Mouse (Mus musculus) forebrain, embryonic 16.5 days (tissue): ENCODE measurements around the gene Fam193a. TPM values are rescaled to one million over a fixed set of nuclear protein-coding genes. Genes with fewer than 3 reads are reported as not detected.

ENCODE experiments used
- ATAC-seq: fragments of 200-750 bp; cut with Nextera tagmentation; 2 replicates; pipeline ENCODE4 v1.8.0; 2017; ENCODE audit warnings: mild to moderate bottlenecking, moderate library complexity
- H3K27ac ChIP-seq: fragments of 300-500 bp; sonication (generic); 2 replicates; pipeline ENCODE4 v1.5.1; 2014; ENCODE audit warnings: low read length, control low read depth
- H3K27me3 ChIP-seq: fragments of 300-500 bp; sonication (generic); replicated peaks from 2 replicates; pipeline ENCODE4 v1.6.1; 2014; ENCODE audit warnings: low read length; ENCODE audit not compliant: control insufficient read depth, insufficient read depth
- H3K36me3 ChIP-seq: fragments of 300-500 bp; sonication (generic); 2 replicates; pipeline ENCODE4 v1.6.1; 2014; ENCODE audit not compliant: control insufficient read depth, insufficient read depth
- H3K4me1 ChIP-seq: fragments of 300-500 bp; sonication (generic); replicated peaks from 2 replicates; pipeline ENCODE4 v1.6.1; 2014; ENCODE audit warnings: low read length; ENCODE audit not compliant: control insufficient read depth, insufficient read depth
- H3K4me2 ChIP-seq: fragments of 300-500 bp; sonication (generic); 2 replicates; pipeline ENCODE4 v1.6.1; 2014; ENCODE audit warnings: mild to moderate bottlenecking, low read length, control low read depth
- H3K4me3 ChIP-seq: fragments of 300-500 bp; sonication (generic); replicated peaks from 2 replicates; pipeline ENCODE4 v1.5.1; 2014; ENCODE audit warnings: mild to moderate bottlenecking, low read length, control low read depth
- H3K9ac ChIP-seq: fragments of 300-500 bp; sonication (generic); replicated peaks from 2 replicates; pipeline ENCODE4 v1.6.1; 2014; ENCODE audit warnings: low read depth, low read length, control low read depth
- H3K9me3 ChIP-seq: fragments of 300-500 bp; sonication (generic); 2 replicates; pipeline ENCODE4 v1.6.1; 2016; ENCODE audit warnings: low read length; ENCODE audit not compliant: control insufficient read depth
- WGBS: fragments of 180-500 bp; shearing (Covaris S2); extraction: QIAGEN DNeasy Blood & Tissue Kit; methylation state at CpG from one replicate; pipeline ENCODE4 v1.1.7; 2014; 5-methylcytosine and 5-hydroxymethylcytosine counted together
- polyA plus RNA-seq: library from polyadenylated mRNA; unstranded; fragments of >200 nt; fragmentation: Nextera tagmentation; extraction: Ambion mirVana; gene quantifications from 2 replicates; pipeline ENCODE4 v1.2.1, GENCODE M21; 2015

The Fam193a gene
- polyA plus RNA-seq, 1 experiment from 2014 or later: 17.1 TPM

DNA sequence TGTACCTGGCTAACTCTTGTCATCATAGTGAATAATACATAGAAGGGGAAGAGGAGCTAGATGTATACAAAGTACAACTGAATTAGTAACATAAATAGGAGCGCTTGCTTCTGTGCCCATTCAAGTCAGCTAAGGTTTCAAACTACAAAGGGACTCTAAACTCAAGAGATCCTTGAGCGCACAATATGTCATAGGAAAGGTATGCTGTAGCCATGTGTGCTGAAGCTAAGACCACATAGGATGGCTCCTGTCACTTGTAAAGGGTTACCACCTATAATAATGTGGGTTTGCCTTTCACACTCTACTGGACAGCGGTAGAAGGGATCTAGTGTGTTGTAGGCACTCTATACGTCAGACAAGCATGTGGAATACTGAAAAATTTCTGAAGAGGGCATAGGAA is 68.3 kb downstream of the Fam193a start:
- Histone ChIP-seq H3K4me2 (no peak overlapping the region), H3K9ac (no peak overlapping the region), H3K4me1 (no peaks in the 10 kb centered on the region), H3K36me3 (peaks cover 45% of the 10 kb centered on the region), H3K4me3 (no peak overlapping the region), H3K9me3 (no peaks in the 10 kb centered on the region), H3K27ac (no peak overlapping the region), H3K27me3 (no peaks in the 10 kb centered on the region)
- 92% methylated on average over 4 of the region's 4 CpGs for WGBS
- no peak for ATAC-seq

GRCm38 (mm10) chr5:34438659-34439058 is 68.9 kb downstream of the Fam193a start:
- Histone ChIP-seq H3K9me3 (no peaks in the 10 kb centered on the region), H3K4me1 (no peaks in the 10 kb centered on the region), H3K4me3 (no peak overlapping the region), H3K4me2 (no peak overlapping the region), H3K27ac (no peak overlapping the region), H3K27me3 (no peaks in the 10 kb centered on the region), H3K36me3 (peaks cover 47% of the 10 kb centered on the region), H3K9ac (no peak overlapping the region)
- 91% methylated on average over 1 of the region's 1 CpGs for WGBS
- ATAC-seq: no peak

- no peaks in the 10 kb centered on the region for H3K27me3 ChIP-seq
- no peaks in the 10 kb centered on the region for H3K4me1 ChIP-seq
- H3K4me2 ChIP-seq: no peak overlapping the region
- H3K36me3 ChIP-seq: peaks cover 44% of the 10 kb centered on the region
- H3K9ac ChIP-seq: no peak overlapping the region
- H3K4me3 ChIP-seq: no peak overlapping the region
- H3K27ac ChIP-seq: no peak overlapping the region
- WGBS: 95% methylated on average over 2 of the region's 2 CpGs
- ATAC-seq: no peak
- no peaks in the 10 kb centered on the region for H3K9me3 ChIP-seq
Measured at GRCm38 (mm10) chr5:34439768-34440167, 70.0 kb downstream of the Fam193a start.

- no peak overlapping the region for H3K9ac ChIP-seq
- H3K27ac ChIP-seq: no peak overlapping the region
- H3K27me3 ChIP-seq: no peaks in the 10 kb centered on the region
- no peak overlapping the region for H3K4me2 ChIP-seq
- H3K9me3 ChIP-seq: no peaks in the 10 kb centered on the region
- peaks cover 42% of the 10 kb centered on the region for H3K36me3 ChIP-seq
- no peak for ATAC-seq
- H3K4me1 ChIP-seq: no peaks in the 10 kb centered on the region
- 96% methylated on average over 2 of the region's 2 CpGs for WGBS
- H3K4me3 ChIP-seq: no peak overlapping the region
Measured at GRCm38 (mm10) chr5:34441797-34442196, 72.1 kb downstream of the Fam193a start.

- Histone ChIP-seq H3K27me3 (no peaks in the 10 kb centered on the region), H3K27ac (no peak overlapping the region), H3K4me1 (no peaks in the 10 kb centered on the region), H3K9ac (no peak overlapping the region), H3K4me3 (no peak overlapping the region), H3K36me3 (peaks cover 28% of the 10 kb centered on the region), H3K4me2 (no peak overlapping the region), H3K9me3 (no peaks in the 10 kb centered on the region)
- WGBS: 88% methylated on average over 9 of the region's 9 CpGs
- no peak for ATAC-seq
Measured at GRCm38 (mm10) chr5:34446207-34446606, 76.5 kb downstream of the Fam193a start.

DNA sequence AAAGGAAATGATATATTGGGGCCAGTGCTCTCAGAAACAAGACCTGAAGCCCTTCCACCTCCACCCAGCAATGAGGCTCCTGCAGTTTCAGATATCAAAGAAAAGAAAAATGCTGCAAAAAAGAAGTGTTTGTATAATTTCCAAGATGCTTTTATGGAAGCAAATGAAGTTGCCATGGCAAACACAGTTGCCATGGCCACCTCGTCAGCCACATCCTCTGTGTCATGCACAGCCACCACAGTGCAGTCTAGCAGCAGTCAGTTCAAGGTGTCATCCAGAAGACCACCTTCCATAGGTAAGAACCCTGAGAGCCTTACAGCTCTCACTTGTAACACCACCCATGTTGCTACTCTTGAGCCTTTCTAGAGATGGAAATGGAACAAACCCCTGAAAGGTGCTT is 89.3 kb downstream of the Fam193a start:
- ATAC-seq: no peak

GRCm38 (mm10) chr5:34461294-34461693 is 91.6 kb downstream of the Fam193a start:
- no peaks in the 10 kb centered on the region for H3K4me1 ChIP-seq
- H3K4me3 ChIP-seq: no peak overlapping the region
- H3K27me3 ChIP-seq: no peaks in the 10 kb centered on the region
- no peak overlapping the region for H3K9ac ChIP-seq
- WGBS: 96% methylated on average over 4 of the region's 4 CpGs
- ATAC-seq: no peak
- H3K27ac ChIP-seq: no peak overlapping the region
- H3K9me3 ChIP-seq: no peaks in the 10 kb centered on the region
- H3K4me2 ChIP-seq: no peak overlapping the region
- H3K36me3 ChIP-seq: peaks cover 64% of the 10 kb centered on the region

More for the DNA sequence above, 89.3 kb downstream of the Fam193a start:
- Histone ChIP-seq H3K4me1 (no peaks in the 10 kb centered on the region), H3K27me3 (no peaks in the 10 kb centered on the region), H3K36me3 (peaks cover 48% of the 10 kb centered on the region), H3K4me3 (no peak overlapping the region), H3K27ac (no peak overlapping the region), H3K9ac (no peak overlapping the region), H3K9me3 (no peaks in the 10 kb centered on the region), H3K4me2 (no peak overlapping the region)
- 68% methylated on average over 1 of the region's 1 CpGs for WGBS

GRCm38 (mm10) chr5:34461841-34462240 is 92.1 kb downstream of the Fam193a start:
- Histone ChIP-seq H3K27ac (no peak overlapping the region), H3K4me1 (no peaks in the 10 kb centered on the region), H3K4me2 (no peak overlapping the region), H3K9me3 (no peaks in the 10 kb centered on the region), H3K27me3 (no peaks in the 10 kb centered on the region), H3K36me3 (peaks cover 69% of the 10 kb centered on the region), H3K4me3 (no peak overlapping the region), H3K9ac (no peak overlapping the region)
- no peak for ATAC-seq
- WGBS: 79% methylated on average over 6 of the region's 6 CpGs

GRCm38 (mm10) chr5:34466079-34466478 is 96.3 kb downstream of the Fam193a start:
- H3K9me3 ChIP-seq: no peaks in the 10 kb centered on the region
- peaks cover 41% of the 10 kb centered on the region for H3K36me3 ChIP-seq
- H3K4me2 ChIP-seq: no peak overlapping the region
- H3K9ac ChIP-seq: no peak overlapping the region
- H3K4me3 ChIP-seq: no peak overlapping the region
- no peaks in the 10 kb centered on the region for H3K27me3 ChIP-seq
- no peak overlapping the region for H3K27ac ChIP-seq
- no peak for ATAC-seq
- no peaks in the 10 kb centered on the region for H3K4me1 ChIP-seq
- 94% methylated on average over 1 of the region's 1 CpGs for WGBS

DNA sequence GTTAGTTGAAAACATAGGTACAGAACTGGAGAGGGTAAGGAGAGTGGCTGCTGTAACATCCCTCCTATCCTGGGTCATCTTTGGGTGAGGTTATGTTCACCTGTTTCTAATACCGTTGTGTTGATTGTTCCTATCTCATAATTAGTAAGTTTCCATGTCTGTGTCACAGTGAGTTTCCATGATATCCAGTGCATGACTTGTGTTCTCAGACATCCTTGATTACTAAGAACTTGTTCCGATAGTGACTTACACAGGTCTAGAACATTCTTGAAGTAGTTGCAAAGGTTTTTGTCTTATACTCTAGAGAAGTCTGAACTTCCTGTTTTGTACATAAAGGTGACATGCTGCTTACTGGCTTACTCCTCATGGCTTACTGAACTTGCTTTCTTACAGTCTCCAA is 96.9 kb downstream of the Fam193a start:
- no peaks in the 10 kb centered on the region for H3K9me3 ChIP-seq
- no peak overlapping the region for H3K4me3 ChIP-seq
- 94% methylated on average over 2 of the region's 2 CpGs for WGBS
- ATAC-seq: no peak
- no peak overlapping the region for H3K4me2 ChIP-seq
- no peaks in the 10 kb centered on the region for H3K27me3 ChIP-seq
- H3K36me3 ChIP-seq: peaks cover 37% of the 10 kb centered on the region
- H3K9ac ChIP-seq: no peak overlapping the region
- H3K27ac ChIP-seq: no peak overlapping the region
- H3K4me1 ChIP-seq: no peaks in the 10 kb centered on the region
